Mouse (Mus musculus): ENCODE measurements at regions not wholly inside any gene's neighbourhood (a gene's known extent, or its start where the extent isn't known, plus 50 kb on each side); places are given as distances from the start of the nearest gene placed in this dataset.

- TF ChIP-seq POLR2A (IDR thresholded peaks at IDR 0.05; ENCODE audit: low read depth, low read length) (no peak), CTCF (conservative IDR thresholded peaks at IDR 0.05; ENCODE audit: insufficient read depth, insufficient read length, low read depth, low read length) (no peak)
Measured at GRCm38 (mm10) chr1:79979863-79980262, 118.9 kb upstream of the Serpine2 start.

Data from kidney, adult 2 months (tissue).